Mouse (Mus musculus) ovary, adult 18-20 months (tissue): ENCODE results near the gene Zfp609.
"Not testable (repeated sequence)": the region's sequence is repeated elsewhere in the genome, so short reads cannot be mapped to it uniquely, and the experiment has no call there.

Source experiments
- DNase-seq: peaks from one replicate; pipeline ENCODE4 v3.0.0; 2022; ENCODE audit warnings: low spot score, mixed read lengths

Gene Zfp609

DNA sequence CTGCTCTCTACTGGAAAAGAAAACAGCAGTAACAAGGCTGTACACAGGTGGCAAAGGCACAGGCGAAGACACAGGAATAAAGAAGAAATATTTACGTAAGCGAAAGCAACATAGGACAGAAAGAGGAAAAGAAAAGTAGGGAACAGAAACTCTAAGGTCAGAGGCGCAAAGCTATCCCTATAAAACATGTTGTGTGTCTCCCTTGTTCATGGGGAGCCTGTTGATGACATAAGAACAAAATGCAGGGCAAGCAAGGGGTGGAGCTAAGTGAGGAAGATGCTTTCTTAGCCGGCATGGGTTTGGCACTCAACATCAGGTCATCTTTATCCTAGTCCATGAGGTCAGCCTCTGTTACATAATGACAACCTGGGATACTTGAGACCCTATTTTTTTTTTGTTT, 109.2 kb downstream of the Zfp609 start:
- no peak for DNase-seq

DNA sequence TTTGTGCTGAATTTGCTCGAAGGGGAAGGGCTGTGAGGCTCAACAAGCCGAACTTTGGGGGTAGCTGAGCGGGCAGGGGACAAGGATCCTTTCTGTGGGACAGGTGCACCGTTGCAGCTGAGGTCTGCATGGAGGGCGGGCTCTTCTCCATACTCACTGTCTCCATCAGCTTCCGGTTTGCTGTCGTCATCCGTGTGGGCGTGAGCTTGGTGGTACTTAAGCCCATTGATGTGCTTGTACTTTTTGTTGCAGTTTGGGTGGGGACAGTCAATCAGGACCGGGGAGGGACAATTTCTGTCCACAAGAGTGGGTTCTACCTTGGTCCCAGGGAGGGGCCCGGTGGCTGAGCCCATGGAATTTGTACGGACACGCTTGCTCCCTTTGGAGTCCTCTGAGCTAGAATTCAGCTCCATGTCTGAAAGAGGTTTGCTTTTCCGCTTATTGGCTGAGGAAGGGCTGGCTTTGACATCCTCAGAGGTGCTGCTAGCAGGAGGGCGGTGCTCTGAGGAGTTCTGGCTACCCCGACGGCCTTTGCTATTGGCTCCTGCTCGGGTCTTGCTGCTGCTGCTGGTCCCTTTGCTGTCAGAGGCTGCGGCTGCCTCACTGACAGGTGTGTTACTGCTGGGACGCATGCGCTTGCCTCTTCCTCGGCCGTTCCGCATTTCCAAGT, 123.3 kb downstream of the Zfp609 start:
- no peak for DNase-seq

DNA sequence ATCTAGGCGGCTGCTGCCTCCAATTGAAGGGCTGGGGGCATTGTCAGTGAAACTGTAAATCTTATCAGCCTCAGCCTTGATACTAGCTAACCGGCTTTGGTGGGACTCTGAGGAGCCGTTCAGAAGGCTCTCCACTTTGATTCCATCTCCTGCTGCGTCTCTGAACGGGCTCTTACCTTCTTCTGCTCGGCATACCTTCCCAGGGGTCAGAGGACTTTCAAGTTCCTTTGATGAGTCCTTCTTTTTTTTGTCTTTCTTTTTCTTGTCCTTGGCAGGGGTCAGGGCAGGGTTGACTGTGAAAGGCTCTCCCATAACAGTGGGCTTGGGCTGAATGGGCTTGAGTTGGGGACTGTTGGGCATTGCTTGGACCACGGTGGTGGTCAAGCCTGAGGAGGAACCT, 124.1 kb downstream of the Zfp609 start:
- DNase-seq, result no peak

DNA sequence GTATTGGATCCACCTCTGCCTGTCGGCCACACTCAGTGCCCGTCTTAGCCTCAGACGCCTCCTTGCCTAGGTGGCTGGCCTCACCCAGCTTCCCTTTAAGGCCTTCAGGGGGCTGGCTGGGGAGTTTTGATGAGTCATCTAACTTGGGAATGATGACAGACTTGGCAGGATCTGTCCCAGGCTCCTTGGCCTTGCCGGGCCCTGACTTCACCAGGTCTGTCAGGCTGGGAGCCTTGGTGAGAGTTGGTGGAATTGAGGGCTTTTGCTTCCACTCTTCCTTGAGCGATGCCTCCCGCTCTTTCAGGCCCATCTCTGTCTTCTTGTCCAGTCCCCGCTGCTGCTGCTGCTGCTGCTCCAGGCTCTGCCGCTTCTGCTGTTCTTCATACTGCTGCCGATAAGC, 125.1 kb downstream of the Zfp609 start:
- no peak for DNase-seq

DNA sequence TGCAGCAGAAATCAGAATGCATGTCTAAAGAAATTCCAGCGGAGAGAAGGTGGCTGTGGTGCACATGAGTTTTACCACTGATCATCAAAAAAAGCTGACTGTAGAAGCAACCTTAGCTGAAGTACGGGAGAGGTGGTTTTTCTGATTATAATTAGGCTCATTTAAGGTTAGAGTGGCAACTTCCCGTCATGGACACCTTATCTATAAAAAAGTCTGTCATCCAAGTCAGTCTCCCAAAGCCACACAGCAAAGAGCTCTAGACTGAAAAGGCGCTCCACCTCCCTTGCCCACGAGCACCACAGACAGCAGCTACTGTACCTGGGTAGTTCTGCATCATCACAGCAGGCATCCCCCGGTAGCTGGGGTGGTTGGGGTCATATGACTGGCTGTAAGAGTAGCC, 126.9 kb downstream of the Zfp609 start:
- DNase-seq, result no peak

DNA sequence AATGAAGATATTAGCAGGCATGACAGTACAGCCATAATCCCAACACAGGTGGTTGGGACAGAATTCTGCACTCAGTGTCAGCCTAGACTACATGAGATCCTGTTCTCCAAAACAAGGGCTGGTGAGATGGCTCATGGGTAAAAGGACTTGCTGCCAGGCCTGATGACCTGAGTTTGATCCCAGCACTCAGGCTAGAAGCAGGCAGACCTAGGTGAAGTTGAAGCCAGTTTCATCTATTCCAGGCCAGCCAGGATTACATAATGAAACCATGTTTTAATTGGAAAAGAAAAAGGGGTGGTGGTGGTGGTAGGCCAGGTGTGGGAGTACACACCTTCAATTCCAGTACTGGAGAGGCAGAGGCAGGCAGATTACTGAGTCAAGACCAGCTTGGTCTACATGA, 129.4 kb downstream of the Zfp609 start:
- no peak for DNase-seq

DNA sequence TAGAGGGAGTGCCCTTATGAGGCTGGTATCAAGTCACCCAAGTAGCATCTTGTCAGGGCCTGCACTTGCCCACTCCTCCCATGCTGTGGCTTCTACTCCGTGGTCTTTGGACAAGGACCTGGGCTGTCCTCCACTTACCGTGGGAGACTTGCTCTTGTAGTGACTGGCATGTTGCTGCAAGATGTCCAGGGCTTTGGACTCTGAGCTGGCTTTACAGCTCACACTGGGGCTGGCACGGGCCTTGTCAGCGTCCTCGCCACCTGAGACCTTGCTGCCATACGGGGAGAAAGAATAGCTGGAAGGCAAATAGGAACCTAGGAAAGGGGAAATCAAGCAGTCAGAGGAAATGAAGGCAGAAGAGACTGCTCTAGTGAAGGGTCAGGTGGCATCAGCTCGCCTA, 130.0 kb downstream of the Zfp609 start:
- DNase-seq, result no peak

DNA sequence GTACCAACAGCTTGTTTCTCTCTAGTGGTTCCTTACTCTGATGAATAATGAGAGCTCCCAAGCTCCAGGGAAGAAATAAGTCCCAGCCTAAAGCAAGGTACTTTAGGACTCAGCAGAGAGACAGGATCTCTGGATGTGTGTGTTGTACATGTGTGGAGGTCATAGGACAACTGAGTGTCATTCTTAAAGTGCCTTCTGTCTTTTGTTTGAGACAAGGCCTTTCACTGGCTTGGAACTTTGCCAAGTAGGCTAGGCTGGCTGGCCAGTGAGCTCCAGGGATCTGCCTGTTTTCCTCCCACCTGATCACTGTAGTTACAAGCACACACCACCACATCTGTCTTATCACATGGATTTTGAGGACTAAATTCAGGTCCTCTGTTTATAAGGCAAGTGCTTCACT, 131.0 kb downstream of the Zfp609 start:
- DNase-seq, result no peak

DNA sequence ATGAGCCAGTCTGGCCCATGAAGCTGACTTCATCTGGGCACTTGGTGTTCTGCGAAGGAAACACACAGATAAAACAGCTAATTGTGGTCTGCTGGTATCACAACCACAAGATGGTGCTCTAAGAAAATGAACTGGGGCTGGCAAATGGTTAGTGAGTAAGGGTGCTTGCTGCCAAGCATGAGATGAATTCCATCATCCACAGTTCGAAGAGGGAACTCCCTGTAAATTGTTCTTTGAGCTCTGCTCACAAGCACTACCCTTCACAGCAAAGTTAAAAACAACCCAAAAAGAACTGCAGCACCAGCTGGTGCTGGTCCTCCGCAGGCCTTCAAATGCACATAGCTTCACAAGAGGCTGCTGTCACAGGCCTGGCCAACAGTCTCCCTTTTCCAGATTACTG, 131.7 kb downstream of the Zfp609 start:
- DNase-seq, result no peak

DNA sequence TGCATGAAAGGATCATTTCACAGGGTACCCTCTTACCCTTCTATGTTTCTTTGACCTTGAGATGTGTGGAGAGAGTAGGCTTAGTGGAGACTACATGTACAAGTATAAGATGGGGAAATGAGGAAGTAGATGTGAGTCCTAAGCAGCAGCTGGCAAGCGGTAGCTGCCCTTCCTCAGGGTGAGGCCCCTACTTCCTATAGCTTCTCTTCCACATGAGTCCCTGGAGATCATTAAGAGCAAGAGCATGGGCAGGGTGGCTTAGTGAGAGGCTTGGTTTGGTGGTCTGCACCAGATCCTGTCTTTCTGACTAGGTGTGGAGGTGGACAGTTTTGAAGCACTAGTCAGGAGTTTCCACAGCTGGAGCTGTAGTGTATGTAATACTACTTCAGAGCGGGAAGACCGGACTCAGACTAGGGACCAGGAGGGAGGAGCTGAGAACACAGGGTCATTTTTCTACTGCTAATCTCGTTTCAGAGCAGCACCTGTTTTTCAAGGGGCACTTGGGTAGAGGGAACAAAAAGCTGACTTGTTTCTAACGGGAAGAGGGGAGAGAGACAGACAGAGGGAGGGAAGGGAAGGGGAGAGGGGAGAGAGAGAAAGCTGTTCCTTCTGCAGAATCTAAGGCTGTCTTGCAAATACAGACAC, 134.3 kb downstream of the Zfp609 start:
- no peak for DNase-seq

DNA sequence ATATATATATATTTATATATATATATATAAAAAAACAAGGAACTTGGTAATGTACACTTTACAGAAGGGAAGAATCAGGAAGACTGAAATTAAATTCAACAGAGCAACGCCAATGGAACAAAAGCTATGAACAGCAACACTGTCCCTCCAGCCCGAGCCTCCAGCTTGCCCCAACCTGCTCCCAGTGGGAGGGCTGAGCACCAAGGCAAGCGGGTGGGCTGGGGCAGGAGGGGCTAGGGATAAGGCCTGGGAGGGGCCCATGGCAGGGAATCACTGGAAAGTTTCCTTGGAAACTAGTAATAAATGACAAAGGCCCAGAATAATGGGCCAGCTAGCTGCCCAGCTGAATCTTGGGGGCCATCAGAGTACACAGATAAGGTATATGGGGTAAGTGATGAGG, 134.9 kb downstream of the Zfp609 start:
- DNase-seq, result no peak

DNA sequence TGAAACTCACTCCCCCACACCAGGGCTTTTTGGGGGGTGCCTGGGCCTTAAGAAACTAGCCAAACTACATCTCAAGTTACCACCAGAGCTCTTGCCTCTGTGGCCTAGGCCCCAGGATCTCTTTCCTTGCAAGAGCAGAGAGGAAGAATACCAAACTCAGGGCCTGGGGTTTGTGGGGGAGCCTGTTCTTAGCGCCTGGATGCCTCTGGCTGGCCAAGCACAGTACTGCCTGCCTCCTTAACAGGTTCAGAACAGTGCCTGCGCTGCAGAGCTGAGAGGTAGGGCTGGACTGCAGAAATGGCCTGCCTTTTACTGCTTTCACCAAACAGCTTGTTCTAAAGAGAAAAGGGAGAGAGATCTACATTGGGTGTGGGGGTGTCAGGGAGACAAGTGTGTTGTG, 137.5 kb downstream of the Zfp609 start:
- not testable (repeated sequence) for DNase-seq

DNA sequence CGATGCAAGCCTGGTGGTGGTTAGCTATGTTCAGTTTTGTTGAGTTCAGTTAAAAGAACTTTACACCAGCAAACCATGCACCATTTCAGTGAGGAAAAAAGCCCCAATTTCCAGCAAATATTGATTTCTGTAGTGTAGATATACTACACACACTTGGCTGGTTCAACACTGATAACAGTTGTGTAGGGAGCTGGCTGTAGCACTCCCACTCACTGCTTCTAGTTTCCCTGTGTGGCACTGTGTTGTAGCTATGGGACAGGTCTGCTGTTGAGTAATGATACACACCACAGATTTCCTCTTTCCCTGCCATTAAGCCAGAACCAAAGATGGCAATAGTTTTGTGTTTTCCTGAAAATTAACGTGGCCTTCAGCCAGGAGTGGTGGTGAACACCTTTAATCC, 142.7 kb downstream of the Zfp609 start:
- DNase-seq, result no peak

DNA sequence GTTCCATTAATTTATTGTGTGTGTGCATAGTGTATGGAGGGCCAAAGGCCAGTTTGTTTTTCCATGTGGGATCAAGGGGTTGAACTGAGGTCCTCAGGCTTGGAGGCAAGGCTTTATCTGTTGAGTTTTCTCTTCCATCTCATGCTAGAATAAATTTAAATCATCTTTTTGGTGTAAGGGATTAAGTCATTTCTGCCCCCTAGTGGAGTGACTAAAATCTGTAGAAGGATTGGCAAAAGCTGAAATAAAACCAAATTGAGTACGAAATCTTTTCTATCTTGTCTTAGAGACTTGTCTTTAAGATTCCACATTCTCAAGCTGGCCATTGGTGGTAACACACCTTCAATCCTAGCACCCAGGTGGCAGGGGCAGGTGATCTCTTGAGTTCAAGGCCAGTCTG, 144.4 kb downstream of the Zfp609 start:
- no peak for DNase-seq

DNA sequence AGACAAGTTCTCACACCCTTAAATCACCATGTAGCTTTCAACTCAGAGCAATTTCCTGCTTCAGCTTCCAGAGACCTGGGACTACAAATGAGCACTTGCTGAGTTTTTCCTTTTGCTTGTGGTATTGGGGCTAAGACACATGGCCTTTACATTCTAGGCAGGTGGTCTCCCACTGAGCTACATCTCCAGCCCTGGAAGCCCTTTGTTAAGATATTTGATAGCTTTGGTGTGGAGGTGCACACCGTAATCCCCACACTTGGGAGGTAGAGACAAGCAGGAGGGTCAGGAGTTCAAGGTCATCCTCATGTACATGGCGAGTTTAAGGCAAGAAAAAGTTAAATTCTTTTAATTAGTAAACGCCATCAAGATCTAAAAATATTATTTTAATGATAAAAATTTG, 145.2 kb downstream of the Zfp609 start:
- DNase-seq, result no peak

DNA sequence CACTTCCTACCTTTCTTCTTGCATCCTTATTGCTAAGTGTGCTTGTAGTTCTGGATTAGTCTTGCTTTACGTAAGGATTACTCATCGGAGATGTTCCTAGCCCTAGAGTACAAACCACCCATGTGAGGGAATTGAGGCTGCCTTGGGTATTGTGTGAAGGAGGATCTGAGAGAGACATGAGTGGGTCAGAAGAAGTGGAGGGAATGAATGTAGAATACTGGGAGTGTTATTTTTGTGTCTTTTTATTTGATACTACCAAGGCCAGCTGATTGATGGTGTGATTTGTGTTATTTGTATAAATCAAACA, 145.8 kb downstream of the Zfp609 start:
- DNase-seq, result no peak

DNA sequence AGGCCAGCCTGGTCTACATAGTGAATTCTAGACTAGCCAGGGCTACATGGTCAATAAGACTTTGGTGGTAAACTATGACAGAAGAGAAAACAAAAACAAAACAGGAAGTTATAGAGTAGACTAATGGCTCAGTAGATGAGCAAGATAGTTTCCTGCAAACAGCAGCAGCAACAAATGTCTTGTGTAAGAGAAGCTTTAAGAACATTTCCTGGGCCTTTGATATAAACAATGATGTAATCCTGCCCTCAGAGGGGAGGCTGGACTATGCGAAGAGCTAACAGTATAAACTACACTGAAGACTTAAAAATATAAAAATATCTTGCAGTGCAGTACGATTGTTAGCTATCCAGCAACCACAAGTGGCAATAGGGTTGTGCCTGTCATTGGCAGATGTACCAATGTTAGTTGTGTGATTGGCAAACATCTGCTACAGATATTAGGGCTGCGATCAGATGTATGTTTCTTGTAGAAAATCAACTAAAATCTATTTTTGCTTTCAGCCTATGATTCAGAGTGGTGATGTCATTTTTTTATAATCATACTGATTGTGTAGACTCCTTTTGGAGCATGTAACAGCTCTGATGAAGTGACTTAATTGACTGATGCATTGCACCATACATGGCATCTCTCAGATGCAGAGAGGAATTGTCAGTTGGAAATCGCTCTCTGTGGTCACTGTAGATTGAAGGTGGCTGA, 146.3 kb downstream of the Zfp609 start:
- DNase-seq, result no peak

DNA sequence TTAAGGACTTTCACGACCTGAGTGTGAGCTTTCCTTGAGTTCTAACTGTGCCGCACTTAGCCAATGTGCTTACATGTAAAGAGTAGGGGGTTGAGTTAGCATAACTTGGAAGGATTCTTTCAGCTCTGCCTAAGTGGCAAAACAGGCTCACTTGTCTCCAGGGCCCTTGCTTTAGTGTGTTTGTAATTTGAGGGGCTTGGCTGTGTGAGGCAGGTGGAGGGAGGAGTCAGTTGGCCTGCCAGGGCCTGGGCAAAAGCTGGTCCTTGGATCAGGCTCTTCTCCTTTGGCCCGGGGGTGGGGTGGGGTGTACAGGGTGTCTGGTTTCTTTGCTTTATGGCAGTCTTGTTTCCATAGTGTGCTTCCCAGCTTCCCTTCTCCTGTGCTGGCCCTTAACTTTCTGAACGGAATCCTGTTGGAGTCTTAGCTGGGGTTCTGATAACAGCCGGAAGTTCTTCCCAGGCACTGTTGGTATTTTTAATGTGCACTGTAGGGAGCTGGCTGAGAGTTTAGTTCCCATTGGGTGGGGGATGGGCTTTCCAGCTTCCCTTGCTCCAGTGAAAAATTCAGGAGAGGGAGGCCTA, 148.1 kb downstream of the Zfp609 start:
- DNase-seq, result peak; percentile 32

DNA sequence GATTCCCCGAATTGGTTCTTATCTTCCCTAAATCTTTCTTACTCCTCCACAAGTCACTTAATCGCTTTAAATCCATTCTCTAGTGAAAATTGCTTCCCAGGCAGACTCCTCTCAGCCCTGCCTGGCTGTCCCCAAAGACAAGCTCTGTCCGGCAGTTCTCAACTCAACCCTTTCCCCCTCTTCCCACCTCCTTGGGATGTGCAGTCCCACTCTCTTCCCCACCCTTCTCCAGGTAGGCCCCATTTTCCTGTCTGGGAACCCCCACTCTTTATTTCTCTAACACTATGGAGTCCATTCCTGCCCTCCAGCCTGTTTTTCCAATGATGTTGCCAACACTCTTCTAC, 150.3 kb downstream of the Zfp609 start:
- no peak for DNase-seq

DNA sequence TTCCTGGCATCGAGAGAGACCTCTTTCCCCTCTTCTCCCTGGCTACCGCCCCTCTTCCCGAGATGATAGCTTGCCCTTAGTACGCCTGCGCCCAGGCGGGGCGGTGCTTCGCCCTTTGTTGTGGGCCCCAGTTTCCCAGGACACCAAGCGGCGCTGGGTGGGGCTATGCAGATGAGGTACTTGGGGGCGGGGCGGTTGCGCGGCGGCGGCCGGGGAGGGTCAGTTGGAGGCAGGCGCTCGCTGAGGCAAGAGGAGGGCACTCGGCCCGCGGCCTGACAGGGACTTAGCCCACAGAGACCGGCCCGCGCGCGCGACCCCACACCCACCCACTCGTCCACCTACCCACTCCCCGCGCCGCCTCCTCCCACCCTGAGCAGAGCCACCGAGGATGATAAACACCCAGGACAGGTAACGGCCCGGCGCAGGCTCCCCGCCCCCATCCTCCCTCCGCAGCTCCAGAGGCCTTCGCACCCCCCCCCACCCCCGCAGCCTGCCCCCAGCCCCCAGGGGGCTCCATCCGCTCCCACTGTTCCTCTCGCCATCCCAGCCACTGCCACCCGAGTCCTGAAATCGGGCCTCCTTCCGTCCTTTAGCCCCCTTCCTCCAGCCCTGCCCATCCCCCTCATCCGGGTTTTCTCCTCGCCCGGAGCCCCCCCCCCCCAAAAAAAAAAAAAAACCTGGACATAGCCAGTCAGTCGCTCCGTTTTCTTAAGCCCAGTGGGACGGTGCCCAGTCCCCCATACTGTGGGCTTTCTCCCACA, 150.8 kb downstream of the Zfp609 start:
- peak; percentile 95 for DNase-seq

DNA sequence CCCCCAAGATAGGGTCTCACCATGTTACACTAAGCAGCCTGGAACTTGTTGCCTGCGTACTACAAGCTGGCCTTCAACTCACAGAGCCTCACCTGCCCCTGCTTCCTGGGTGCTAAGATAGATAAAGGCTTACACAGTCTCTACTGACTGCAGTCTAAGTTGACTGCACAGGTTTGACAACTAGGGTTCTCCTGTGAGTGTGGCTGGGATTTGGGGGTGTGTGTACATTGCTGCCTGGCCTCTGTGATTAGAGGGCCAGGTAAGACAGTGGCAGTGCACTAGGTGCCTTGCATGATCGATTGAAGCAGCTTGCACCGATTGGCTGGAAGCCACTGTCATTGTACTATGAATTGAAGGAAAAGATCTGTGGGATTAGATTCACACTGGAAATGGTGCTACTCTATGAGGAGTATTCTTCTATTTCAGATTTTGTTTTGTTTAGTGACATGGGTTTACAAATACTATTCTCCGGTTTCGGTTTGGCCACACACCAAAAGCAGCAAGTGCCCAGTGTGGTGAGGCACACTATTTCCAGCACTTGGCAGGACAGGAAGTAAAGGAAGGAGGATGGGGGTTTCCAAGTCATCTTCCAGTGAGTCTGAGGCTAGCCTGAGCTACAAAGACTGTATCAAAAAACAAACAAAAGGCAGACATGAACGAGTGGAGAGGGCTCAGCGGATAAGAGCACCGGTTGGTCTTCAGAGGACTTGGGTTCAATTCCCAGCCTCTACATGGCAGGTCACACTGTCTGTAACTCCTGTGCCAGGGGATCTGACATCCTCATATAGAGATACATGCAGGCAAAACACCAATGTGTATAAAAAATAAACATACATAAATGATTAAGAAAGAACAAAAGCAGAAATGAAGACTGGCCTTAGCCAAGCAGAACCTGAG, 151.7 kb downstream of the Zfp609 start:
- no peak for DNase-seq

DNA sequence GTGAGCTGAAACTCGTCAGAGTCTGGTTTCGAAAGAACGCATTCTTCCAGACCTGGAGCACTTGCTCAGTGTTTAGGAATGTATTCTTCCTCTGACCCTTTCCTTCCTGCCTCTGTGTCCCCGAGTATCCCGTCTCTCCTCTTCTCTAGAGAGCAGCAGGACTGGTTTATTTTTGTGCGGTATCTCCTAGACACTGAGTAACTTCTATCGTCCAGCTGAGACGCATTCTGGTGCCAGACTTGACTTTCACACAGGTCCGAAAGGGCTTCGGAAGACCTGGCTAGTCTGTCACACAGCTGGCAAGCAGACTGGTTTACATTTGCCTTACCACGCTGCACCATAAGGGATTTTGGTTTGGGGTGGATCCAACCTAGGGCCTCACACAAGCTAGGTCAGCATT, 154.4 kb downstream of the Zfp609 start:
- no peak for DNase-seq
